Comparison of ENCODE assay signal across 11 mouse cellular contexts in the genomic region with DNA sequence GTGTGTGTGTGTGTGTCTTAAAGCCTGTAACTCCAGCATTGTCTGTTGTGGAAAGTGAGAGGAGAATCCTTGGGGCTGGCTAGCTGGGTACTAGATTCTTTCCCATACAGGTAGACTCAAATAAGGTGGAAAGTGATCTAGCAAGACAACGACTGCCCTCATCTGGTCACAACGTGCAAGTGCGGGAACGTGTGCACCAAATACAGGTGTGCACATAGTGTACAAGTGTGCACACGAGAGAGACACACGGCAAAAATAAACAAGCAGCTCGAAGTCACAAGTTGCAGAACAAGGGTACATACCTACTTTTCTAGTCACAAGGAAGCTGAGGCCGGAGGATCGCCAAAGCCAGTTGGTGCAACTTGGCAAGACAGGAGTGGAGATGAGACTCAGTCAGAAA. TPM values are rescaled to one million over a fixed set of nuclear protein-coding genes. Genes with fewer than 3 reads are reported as not detected.
DNase-seq lines count a peak whose midpoint lies in the region; ATAC-seq and TF ChIP-seq lines count a peak whose summit lies in the region.
"Had no signal": no experiment of that assay in that cellular context is flagged by ENCODE, and none has a peak within 500 bp of the region (broad histone marks: within the 10 kb centered on the region; RNA-seq: fewer than 3 reads in every experiment).

No protein-coding gene starts in this region.

- no peak overlapping the region for H3K4me2 ChIP-seq in heart, embryonic 11.5 days
- H3K4me2 ChIP-seq in midbrain, postnatal 0 days (ENCODE audit: low read depth, low read length, poor library complexity, severe bottlenecking) = no peak overlapping the region
- H3K4me2 ChIP-seq in midbrain, embryonic 13.5 days (replicated peaks) = no peak overlapping the region
- no peak overlapping the region for H3K4me2 ChIP-seq in forebrain, embryonic 11.5 days (ENCODE audit: low read depth, low read length, severe bottlenecking)
- H3K4me2 ChIP-seq: liver, embryonic 13.5 days; neural tube, embryonic 12.5 days had no signal

- no peaks in the 10 kb centered on the region for H3K9me3 ChIP-seq in heart, embryonic 11.5 days (replicated peaks; ENCODE audit: control insufficient read depth, low read length)
- no peaks in the 10 kb centered on the region for H3K9me3 ChIP-seq in midbrain, postnatal 0 days (ENCODE audit: low read length)
- no peaks in the 10 kb centered on the region for H3K9me3 ChIP-seq in midbrain, embryonic 13.5 days
- H3K9me3 ChIP-seq in forebrain, embryonic 11.5 days (ENCODE audit: control insufficient read depth, low read length) = no peaks in the 10 kb centered on the region
- H3K9me3 ChIP-seq: liver, embryonic 13.5 days; neural tube, embryonic 12.5 days had no signal

- no peaks in the 10 kb centered on the region; the same call in 1 of the 2 replicates for H3K4me1 ChIP-seq in heart, embryonic 11.5 days (ENCODE audit: control insufficient read depth, insufficient read depth, low read length)
- H3K4me1 ChIP-seq in midbrain, postnatal 0 days (ENCODE audit: insufficient read depth, low read length) = no peaks in the 10 kb centered on the region; the same call in 1 of the 2 replicates
- peaks cover 11% of the 10 kb centered on the region for H3K4me1 ChIP-seq in midbrain, embryonic 13.5 days (replicated peaks)
- H3K4me1 ChIP-seq in forebrain, embryonic 11.5 days (replicated peaks; ENCODE audit: control insufficient read depth, insufficient read depth, low read length) = 0 out of 2 replicates have a peak, but pooled peaks cover 3% of the 10 kb centered on the region
- H3K4me1 ChIP-seq: liver, embryonic 13.5 days had no signal

- H3K9ac ChIP-seq in heart, embryonic 11.5 days (ENCODE audit: low read depth, low read length) = no peak overlapping the region
- H3K9ac ChIP-seq in midbrain, postnatal 0 days (replicated peaks; ENCODE audit: low read length, poor library complexity, severe bottlenecking) = no peak overlapping the region
- H3K9ac ChIP-seq in midbrain, embryonic 13.5 days (replicated peaks) = no peak overlapping the region
- H3K9ac ChIP-seq in forebrain, embryonic 11.5 days (ENCODE audit: low read length) = no peak overlapping the region
- H3K9ac ChIP-seq: liver, embryonic 13.5 days; neural tube, embryonic 12.5 days had no signal

- no peaks in the 10 kb centered on the region for H3K36me3 ChIP-seq in heart, embryonic 11.5 days (ENCODE audit: control insufficient read depth, insufficient read depth, low read length)
- no peaks in the 10 kb centered on the region for H3K36me3 ChIP-seq in midbrain, postnatal 0 days (ENCODE audit: insufficient read depth, low read length)
- H3K36me3 ChIP-seq in midbrain, embryonic 13.5 days = no peaks in the 10 kb centered on the region
- H3K36me3 ChIP-seq in forebrain, embryonic 11.5 days (ENCODE audit: control insufficient read depth, insufficient read depth, low read length) = no peaks in the 10 kb centered on the region
- H3K36me3 ChIP-seq: liver, embryonic 13.5 days; neural tube, embryonic 12.5 days had no signal

- TF ChIP-seq POLR2A in brain, embryonic 14.5 days (IDR thresholded peaks at IDR 0.05; ENCODE audit: borderline replicate concordance, extremely low read depth, insufficient read depth, insufficient read length, poor library complexity, severe bottlenecking) = no peak

- H3K27me3 ChIP-seq in heart, embryonic 11.5 days (ENCODE audit: control insufficient read depth, insufficient read depth, low read length) = peaks cover 52% of the 10 kb centered on the region
- peaks cover 31% of the 10 kb centered on the region for H3K27me3 ChIP-seq in midbrain, postnatal 0 days (ENCODE audit: insufficient read depth, low read length)
- peaks cover 49% of the 10 kb centered on the region for H3K27me3 ChIP-seq in midbrain, embryonic 13.5 days
- peaks cover 35% of the 10 kb centered on the region for H3K27me3 ChIP-seq in forebrain, embryonic 11.5 days (ENCODE audit: control insufficient read depth, insufficient read depth, low read length)

- peak; percentile 65 for TF ChIP-seq CTCF in midbrain, postnatal 0 days (IDR thresholded peaks at IDR 0.05)
- peak; percentile 49; the same call in 1 of the 2 replicates for TF ChIP-seq CTCF in brain, embryonic 14.5 days (IDR thresholded peaks at IDR 0.05; ENCODE audit: borderline replicate concordance, extremely low read depth, insufficient read depth, insufficient read length)

- WGBS in heart, embryonic 11.5 days (ENCODE audit: insufficient replicate concordance) = 49% methylated on average over 9 of the region's 9 CpGs
- WGBS in midbrain, postnatal 0 days = 66% methylated on average over 9 of the region's 9 CpGs
- 64% methylated on average over 9 of the region's 9 CpGs for WGBS in midbrain, embryonic 13.5 days
- 60% methylated on average over 9 of the region's 9 CpGs for whole genome bisulfite sequencing in forebrain, embryonic 11.5 days

- no peak for ATAC-seq in heart, embryonic 11.5 days (replicated peaks; ENCODE audit: insufficient number of reproducible peaks, low FRiP score, low TSS enrichment)
- ATAC-seq in midbrain, postnatal 0 days (ENCODE audit: low FRiP score) = no peak
- no peak for ATAC-seq in midbrain, embryonic 13.5 days
- no peak for ATAC-seq in forebrain, embryonic 11.5 days (replicated peaks; ENCODE audit: low FRiP score)

- H3K27ac ChIP-seq in heart, embryonic 11.5 days (ENCODE audit: low read depth, low read length) = no peak overlapping the region
- H3K27ac ChIP-seq in midbrain, postnatal 0 days (ENCODE audit: low read depth, low read length) = no peak overlapping the region
- H3K27ac ChIP-seq in midbrain, embryonic 13.5 days = no peak overlapping the region
- no peak overlapping the region for H3K27ac ChIP-seq in forebrain, embryonic 11.5 days (ENCODE audit: low read depth, low read length)
- H3K27ac ChIP-seq: liver, embryonic 13.5 days; neural tube, embryonic 12.5 days had no signal

- H3K4me3 ChIP-seq in heart, embryonic 11.5 days (ENCODE audit: low read depth, low read length) = no peak overlapping the region
- no peak overlapping the region for H3K4me3 ChIP-seq in midbrain, postnatal 0 days (ENCODE audit: low read depth, low read length)
- H3K4me3 ChIP-seq in midbrain, embryonic 13.5 days (replicated peaks) = no peak overlapping the region
- no peak overlapping the region for H3K4me3 ChIP-seq in forebrain, embryonic 11.5 days (ENCODE audit: low read depth, low read length)
- H3K4me3 ChIP-seq: liver, embryonic 13.5 days; neural tube, embryonic 12.5 days had no signal

- DNase-seq in heart, postnatal 4 days = peak; percentile 22
- DNase-seq in midbrain, postnatal 0 days (ENCODE audit: low spot score) = no peak
- no peak for DNase-seq in brain, embryonic 14.5 days (ENCODE audit: low read depth)
- peak; percentile 68 for DNase-seq in thymus, postnatal 14 days
- DNase-seq in forebrain, embryonic 11.5 days (ENCODE audit: low spot score) = no peak
- DNase-seq in layer of hippocampus, postnatal 25 days (ENCODE audit: extremely low spot score in 1 of 2, low spot score in 1 of 2) = no peak
- DNase-seq: kidney, adult 11 months; liver, embryonic 13.5 days had no signal

RNA-seq across cellular contexts. Expression of gene Chrdl2, which starts 2.2 kb away (rescaled TPM):
- not detected for total RNA-seq in heart, postnatal 4 days (2021)
- 0.10 TPM in 1 of 2 replicates, not detected in the other for polyA plus RNA-seq in heart, embryonic 11.5 days (2014; fragmentation: Nextera tagmentation; extraction: Ambion mirVana)
- 1.7 TPM in 1 of 2 replicates, not detected in the other for total RNA-seq in midbrain, postnatal 0 days (2014; rRNA removed)
- polyA plus RNA-seq in midbrain, postnatal 0 days (2015; fragmentation: Nextera tagmentation; extraction: Ambion mirVana) = 0.21 and 0.23 TPM in 2 replicates
- not detected in 2 replicates for polyA plus RNA-seq in midbrain, embryonic 13.5 days (2015; fragmentation: Nextera tagmentation; extraction: Ambion mirVana)
- polyA plus RNA-seq in brain, embryonic 14.5 days (2012; rRNA removed) = 0.13 and 0.21 TPM in 2 replicates
- polyA plus RNA-seq in forebrain, embryonic 11.5 days (2014; fragmentation: Nextera tagmentation; extraction: Ambion mirVana) = 0.25 and 0.47 TPM in 2 replicates
- total RNA-seq in layer of hippocampus, postnatal 25 days (2021) = under 1 TPM; 0.15 to 0.38 TPM
- polyA plus RNA-seq: liver, embryonic 13.5 days had no signal

RNA-seq across cellular contexts. Expression of gene Rnf169, which starts 23.5 kb away (rescaled TPM):
- total RNA-seq in heart, postnatal 4 days (2021) = 10 to 100 TPM; 16.1 to 16.9 TPM
- 4.3 and 4.7 TPM in 2 replicates for polyA plus RNA-seq in heart, embryonic 11.5 days (2014; fragmentation: Nextera tagmentation; extraction: Ambion mirVana)
- total RNA-seq in midbrain, postnatal 0 days (2014; rRNA removed) = 17.1 and 18.8 TPM in 2 replicates
- 3.1 and 3.6 TPM in 2 replicates for polyA plus RNA-seq in midbrain, postnatal 0 days (2015; fragmentation: Nextera tagmentation; extraction: Ambion mirVana)
- 5.0 and 5.5 TPM in 2 replicates for polyA plus RNA-seq in midbrain, embryonic 13.5 days (2015; fragmentation: Nextera tagmentation; extraction: Ambion mirVana)
- polyA plus RNA-seq in brain, embryonic 14.5 days (2012; rRNA removed) = 6.8 and 10.1 TPM in 2 replicates
- 7.8 and 7.9 TPM in 2 replicates for polyA plus RNA-seq in forebrain, embryonic 11.5 days (2014; fragmentation: Nextera tagmentation; extraction: Ambion mirVana)
- total RNA-seq in layer of hippocampus, postnatal 25 days (2021) = 10 to 100 TPM; 24.0 to 25.5 TPM

Comparison
In these comparisons a context has a peak if more than half of its experiments do, and no peak if none do; other contexts are left out.
1. DNase-seq: peak in heart, postnatal 4 days (single experiment) and thymus, postnatal 14 days (single experiment); none in midbrain, postnatal 0 days (single experiment), brain, embryonic 14.5 days (single experiment), forebrain, embryonic 11.5 days (single experiment) and layer of hippocampus, postnatal 25 days (0 of 2).